Mouse (Mus musculus): Measurements from ENCODE around the gene Zyx. TPM values are rescaled to one million over a fixed set of nuclear protein-coding genes. Genes with fewer than 3 reads are reported as not detected.
A peak's percentile ranks its signal among the peaks of the same experiment; 100 is the strongest.

The Zyx gene
- total RNA-seq, 1 experiment from 2014 or later, result 105 TPM

DNA sequence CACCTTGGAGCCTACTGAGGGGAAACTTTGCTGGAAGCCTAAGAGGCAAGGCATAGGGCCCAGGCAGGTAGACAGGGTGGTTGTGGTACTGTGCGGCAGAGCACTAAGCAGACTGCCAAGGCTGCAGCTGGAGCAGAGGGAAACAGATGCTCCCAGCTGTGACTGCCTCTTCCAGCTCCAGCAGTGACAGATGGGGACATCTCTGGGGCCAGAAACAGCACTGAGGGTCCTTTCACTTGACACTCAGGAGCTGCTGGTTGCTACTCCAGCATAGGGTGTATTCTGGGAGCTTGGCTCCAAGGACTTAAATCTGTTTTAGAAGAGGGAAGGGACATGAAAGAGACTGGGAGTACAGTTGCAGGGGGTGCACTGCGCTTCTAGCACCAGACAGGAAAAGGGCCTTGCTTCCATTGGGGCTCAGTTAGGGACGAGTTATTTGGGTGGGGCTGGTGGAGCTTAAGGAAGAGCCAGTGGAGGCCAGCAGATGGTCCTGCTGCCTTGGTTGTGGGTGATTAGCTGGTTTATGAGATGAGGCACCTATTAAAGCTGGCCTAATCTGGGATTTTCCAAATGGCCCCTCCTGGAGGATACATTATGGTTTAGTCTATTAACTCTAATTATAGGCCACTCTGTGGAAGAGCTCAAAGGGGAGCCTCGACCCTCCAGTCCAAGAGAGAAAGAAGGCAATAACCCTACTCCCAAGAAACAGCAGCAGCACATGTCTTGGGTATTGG lies 21.4 kb downstream of the Zyx start:
- DNase-seq, result no peak

DNA sequence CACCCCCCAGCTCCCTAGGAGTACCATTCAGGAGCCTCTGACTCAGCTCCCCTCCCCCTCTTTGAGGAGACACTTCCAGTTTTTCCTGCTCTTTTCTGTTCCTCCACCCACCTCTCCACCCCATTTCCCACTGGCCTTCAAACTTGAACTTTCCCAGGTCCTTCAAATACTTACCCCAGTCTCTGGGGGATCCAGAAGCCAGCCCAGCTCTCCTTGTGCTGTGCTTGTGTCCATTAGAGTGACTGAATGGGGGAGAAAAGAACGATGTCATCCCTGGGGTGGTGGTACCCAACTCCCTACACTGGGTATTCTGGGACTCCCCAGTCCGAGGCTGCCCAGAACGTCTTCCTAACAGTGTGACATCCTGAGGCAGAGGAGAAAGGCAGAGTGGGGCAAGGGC lies 22.6 kb downstream of the Zyx start:
- no peak for DNase-seq

- DNase-seq, result no peak
Observed at GRCm38 (mm10) chr6:42372421-42372815, 23.0 kb downstream of the Zyx start.

DNA sequence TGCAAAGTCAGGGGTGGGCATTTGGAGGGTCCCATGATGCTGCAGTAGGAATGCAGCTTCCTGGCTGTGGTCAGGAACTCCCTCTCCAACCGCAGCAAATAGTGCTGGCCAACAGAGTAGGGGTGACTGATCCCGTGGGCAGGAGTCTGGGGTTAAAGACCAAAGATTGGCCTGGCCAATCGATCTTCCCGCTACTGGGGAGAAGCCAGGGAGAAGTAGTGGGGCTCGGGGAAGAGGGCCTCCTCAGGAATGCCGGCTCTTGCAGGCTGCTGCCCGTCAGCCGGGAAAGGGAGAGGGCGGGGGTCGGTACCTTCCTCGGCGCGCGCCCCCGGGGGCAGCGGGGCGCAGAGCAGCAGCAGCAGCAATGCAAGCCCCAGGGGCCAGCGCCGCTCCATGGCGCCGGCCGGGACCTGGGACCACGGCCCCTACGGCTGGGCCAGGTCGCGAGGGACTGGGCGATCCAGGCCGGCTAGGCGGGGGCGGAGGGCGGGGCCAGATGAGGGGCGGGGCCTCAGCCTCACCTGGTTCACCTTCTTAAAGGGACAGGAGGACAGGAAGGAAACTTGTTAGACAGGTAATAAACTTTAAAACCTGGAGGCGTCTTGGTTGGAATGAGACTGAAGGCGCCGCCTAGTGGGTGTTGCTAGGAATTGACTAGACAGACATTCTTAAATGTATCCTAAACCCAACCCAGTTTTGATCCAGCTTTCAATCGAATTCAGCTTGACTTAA lies 23.6 kb downstream of the Zyx start, which contains the start of gene Epha1:
Gene Epha1, minus strand, starts transcription at position 453 of the 732 bp plus-strand sequence.
- peak; percentile 59 for DNase-seq

GRCm38 (mm10) chr6:42373669-42374430 lies 24.4 kb downstream of the Zyx start:
- DNase-seq, result no peak

DNA sequence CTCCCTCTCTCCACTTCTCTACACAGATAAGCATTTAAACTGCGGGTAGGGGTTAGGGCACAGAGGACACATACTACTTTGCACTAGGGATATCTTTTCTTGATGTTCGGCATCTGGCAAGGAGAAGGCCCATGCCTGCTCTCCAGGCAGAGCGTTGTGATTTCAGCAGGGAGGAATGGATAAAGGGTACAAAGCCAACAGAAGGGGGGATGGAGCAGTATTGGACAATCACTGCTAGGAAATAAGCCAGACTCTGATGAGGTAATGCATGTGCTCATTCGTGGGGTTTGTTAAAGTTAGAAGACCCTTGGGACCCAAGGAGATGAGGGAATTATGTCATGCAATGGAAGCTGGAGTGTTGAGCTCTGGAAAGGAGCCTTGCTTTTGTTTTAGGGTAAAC lies 25.3 kb downstream of the Zyx start:
- DNase-seq, result no peak

DNA sequence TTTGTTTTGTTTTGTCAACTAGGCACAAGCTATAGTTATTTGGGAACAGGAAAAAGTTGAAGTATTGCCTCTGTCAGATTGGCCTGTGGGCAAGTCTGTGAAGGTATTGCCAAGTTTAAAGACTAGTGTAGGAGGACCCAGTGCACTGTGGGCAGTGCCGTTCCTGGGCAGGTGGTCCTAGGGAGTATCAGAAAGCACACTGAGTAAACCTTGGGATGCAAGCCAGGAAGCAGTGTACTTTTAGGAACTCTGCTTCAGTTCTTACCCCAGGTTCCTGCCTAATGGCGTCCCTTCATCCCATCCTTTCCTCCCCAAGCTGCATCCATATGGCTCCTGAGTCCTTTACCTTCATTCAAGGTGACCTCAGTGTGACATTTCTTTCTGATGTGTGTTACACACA lies 25.7 kb downstream of the Zyx start:
- DNase-seq, result no peak

DNA sequence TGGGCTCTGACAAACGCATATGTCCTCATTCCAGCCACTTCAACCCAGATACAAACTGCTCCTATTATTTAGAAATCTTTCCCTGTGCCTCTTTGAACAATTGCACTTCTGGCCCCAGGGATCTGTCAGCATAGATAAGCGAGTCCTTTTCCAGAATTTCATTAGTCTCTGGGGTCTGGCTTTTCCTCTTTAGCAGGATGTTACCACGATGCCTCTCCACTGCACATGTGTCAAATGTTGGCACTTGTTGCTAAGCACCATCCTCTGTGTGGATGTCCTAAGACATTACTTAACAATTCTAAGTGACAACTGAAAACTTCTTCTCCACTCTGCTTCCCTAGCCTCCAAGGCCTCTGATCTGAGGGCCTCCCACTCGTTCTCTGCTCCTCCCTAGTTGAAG lies 26.6 kb downstream of the Zyx start:
- DNase-seq, result no peak

DNA sequence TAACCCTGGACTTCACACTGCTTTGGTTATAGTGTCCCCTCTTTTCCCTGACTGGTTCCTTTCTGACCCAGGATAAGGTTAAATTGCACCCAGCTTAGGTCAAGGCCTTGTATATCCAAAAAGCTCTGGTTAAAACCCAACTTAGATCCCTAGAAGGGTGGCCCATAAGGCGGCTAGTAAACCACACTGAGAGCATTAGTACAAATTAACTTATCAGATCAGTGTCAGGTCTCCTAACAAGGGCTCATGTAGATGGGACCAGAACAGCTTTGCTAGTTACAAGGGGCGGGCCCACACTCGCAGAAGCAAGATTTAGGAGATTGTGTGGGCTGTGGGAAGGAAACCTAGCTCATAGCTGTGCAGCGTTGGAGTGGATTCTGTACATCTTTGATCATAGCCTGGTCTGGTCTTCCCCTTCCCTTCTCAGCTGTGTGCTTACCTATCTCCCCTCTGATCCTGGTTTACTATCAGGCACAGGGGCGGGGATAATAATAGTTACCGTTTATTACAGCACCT lies 27.1 kb downstream of the Zyx start:
- DNase-seq, result no peak

DNA sequence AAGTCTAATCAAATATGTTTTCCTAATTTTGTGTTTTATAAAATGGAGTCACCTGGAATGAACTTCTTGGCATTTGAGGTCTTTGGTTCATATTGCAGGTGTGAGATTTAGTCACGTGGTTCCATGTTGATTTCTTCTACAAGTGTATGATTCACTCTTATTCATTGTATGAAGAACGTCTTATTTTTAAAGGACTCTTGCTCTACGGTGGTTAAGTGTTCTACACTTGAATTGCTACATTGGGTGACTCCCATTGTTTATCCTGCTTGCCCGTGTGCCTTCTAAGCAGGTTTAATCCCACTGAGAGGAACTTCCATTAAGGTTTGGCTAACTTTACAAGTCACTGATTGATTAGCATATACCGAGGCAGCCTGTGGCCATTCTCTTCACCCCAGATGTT lies 27.9 kb downstream of the Zyx start:
- DNase-seq, result no peak

- no peak for DNase-seq
Observed at GRCm38 (mm10) chr6:42379551-42379950, 30.1 kb downstream of the Zyx start.

- peak; percentile 23 for DNase-seq
Observed at GRCm38 (mm10) chr6:42380416-42381144, 31.1 kb downstream of the Zyx start.

DNA sequence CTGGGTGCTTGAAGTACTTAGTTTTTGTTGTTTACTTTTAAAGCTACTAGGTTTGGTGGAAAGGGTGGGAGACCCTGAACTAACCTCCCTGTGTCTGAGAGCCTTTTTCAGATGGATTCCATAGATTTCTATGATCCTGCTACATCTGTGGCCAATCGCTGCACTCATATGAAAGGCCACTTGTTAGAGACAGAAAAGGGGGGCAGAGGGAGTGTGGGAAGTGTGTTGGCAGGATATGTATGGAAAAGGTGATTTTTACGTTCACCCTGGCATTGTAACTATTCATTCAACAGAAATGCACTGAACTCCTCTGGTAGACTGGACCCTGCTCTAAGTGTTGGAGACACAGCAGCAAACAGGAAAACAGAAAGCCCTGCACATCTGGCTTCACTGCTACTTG lies 31.8 kb downstream of the Zyx start:
- no peak for DNase-seq

GRCm38 (mm10) chr6:42381916-42382381 lies 32.5 kb downstream of the Zyx start:
- DNase-seq, result no peak

- DNase-seq, result no peak
Observed at GRCm38 (mm10) chr6:42383360-42383759, 33.9 kb downstream of the Zyx start.

- DNase-seq, result no peak
Observed at GRCm38 (mm10) chr6:42385635-42386034, 36.2 kb downstream of the Zyx start.

- DNase-seq, result no peak
Observed at GRCm38 (mm10) chr6:42391796-42392330, 42.4 kb downstream of the Zyx start.

DNA sequence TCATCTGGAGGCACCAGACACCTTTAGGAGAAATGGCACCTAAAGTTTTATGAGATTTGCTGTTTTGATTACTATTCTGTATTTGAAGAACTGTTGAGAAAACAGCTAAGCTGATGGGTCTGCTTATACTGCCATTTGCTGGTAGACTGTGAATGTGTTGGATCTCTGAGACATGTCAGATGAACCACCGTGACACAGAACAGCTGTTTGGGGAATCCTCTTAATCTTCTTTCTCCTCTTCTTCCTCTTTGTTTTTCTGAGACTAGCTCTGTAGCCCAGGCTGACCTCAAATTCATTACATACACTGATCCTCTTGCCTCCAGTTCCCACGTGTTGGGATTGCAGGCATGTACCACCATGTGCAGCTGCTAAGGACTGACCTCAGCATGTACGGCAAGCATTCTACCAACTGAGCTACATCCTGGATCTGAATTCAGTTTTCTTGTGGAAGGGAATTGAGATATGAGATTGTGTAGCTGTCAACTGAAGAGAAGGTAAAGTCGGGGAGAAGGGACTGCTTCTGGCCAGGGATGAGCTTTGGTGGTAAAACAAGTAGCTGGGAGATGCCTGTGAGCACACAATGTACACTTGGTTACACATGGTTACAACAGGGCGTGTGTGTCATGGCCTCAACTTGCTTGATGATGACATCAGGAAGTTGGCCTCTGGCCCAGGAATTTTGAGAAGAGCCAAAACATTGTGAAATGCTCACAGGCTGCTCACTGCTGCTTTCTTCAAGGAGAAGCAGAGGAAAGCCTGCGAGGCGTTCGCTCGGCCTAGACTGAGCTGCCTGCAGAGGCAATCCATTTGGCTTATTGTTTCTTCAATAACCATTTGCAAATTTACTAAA lies 46.8 kb downstream of the Zyx start:
- DNase-seq, result peak; percentile 88

- peak; percentile 24 for DNase-seq
Observed at GRCm38 (mm10) chr6:42397041-42397657, 47.7 kb downstream of the Zyx start.

GRCm38 (mm10) chr6:42398285-42398684 lies 48.9 kb downstream of the Zyx start:
- peak; percentile 7 for DNase-seq

Data from adrenal gland, postnatal 25 days (tissue).